Mouse (Mus musculus) mature B cell (primary cell): ENCODE measurements around the gene Ranbp10.

Experiments
- in situ Hi-C: fragments of 300-500 bp; cut with MboI; formaldehyde crosslinking; loops from 2 replicates; pipeline ENCODE4 v1.14.3; 2019

The Ranbp10 gene

GRCm38 (mm10) chr8:105788927-105789326 is 38.2 kb downstream of the Ranbp10 start:
- in situ Hi-C loops, result no loop called here

- in situ Hi-C loops, result no loop called here
These were observed 38.9 kb downstream of the Ranbp10 start for GRCm38 (mm10) chr8:105788241-105788640.

GRCm38 (mm10) chr8:105780298-105780697 is 46.9 kb downstream of the Ranbp10 start:
- in situ Hi-C loops, result no loop called here

DNA sequence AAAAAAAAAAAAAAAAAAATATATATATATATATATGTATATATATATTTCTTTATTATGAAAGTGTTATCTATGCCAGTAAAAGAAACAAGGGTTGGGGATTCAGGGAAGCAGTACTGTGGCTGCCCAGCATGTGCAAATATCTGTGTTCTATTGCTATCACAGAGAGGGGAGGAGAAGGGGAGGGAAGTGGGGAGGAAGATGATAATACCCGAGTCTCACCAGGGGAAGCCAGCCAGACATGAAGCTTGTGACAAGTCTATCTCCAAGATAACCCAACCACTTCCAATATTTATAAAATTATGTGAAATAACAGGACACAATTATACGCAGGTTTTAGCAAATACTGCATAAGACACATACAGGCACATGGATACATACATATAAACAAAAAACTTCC is 49.3 kb downstream of the Ranbp10 start:
- in situ Hi-C loops, result no loop called here

GRCm38 (mm10) chr8:105774498-105774897 is 52.7 kb downstream of the Ranbp10 start:
- in situ Hi-C loops, result no loop called here

GRCm38 (mm10) chr8:105773441-105773861 is 53.7 kb downstream of the Ranbp10 start:
- in situ Hi-C loops, result no loop called here

DNA sequence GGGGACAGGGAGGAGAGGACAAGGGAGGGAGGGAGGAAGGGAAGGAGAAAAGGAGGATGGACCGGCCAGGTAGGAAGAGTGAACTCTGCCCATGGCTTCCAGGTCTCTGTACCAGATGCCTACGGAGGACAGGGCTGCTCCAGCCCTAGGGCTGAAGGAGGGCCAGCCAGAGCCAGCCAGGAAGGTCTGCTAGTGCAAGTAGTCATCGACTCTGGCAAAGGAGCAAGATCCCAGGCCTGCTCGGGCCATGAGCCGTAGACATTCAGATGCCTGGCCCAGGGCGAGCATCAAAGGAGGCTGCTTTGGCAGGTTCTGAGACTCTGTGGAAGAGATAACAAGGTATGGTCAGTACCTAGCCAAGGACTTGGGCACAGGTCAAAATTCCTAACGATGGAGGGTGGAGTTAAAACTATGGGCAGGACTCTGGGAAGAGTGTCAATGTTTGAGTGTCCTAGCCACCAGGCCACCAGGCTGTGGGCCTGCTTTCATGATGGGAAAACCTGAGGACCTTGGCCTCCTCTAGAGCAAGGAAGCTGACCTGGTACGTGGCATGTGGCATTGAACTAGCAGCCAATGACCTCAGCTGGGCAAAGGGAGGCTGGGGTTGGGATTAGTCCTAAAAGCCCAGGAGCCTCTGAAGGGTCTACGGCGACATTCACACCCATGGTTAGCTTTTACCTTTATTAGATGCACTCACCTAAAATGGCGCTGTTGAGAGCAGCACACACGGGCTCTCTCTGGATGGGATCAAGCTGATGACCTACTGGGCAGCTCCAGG is 55.6 kb downstream of the Ranbp10 start:
- in situ Hi-C loops, result no loop called here

DNA sequence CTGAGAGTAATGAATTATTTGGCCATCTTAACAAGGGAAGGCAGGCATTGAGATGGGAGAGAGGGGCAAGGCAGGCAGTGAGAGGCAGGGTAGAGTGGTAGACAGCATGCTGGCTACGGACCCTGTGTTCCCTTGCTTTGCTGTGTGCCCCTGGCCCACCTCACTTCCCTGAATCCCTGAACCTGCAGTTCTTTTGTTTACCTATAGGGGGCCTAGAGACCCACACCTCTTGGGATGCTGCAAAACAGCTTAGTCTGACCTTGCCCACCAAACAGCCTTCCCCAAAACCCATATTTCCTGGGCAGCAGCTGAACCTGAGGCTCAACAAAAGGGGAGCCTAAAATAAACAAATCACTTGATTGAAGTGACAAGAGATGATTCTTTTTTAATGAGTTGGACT is 56.5 kb downstream of the Ranbp10 start:
- in situ Hi-C loops, result no loop called here

DNA sequence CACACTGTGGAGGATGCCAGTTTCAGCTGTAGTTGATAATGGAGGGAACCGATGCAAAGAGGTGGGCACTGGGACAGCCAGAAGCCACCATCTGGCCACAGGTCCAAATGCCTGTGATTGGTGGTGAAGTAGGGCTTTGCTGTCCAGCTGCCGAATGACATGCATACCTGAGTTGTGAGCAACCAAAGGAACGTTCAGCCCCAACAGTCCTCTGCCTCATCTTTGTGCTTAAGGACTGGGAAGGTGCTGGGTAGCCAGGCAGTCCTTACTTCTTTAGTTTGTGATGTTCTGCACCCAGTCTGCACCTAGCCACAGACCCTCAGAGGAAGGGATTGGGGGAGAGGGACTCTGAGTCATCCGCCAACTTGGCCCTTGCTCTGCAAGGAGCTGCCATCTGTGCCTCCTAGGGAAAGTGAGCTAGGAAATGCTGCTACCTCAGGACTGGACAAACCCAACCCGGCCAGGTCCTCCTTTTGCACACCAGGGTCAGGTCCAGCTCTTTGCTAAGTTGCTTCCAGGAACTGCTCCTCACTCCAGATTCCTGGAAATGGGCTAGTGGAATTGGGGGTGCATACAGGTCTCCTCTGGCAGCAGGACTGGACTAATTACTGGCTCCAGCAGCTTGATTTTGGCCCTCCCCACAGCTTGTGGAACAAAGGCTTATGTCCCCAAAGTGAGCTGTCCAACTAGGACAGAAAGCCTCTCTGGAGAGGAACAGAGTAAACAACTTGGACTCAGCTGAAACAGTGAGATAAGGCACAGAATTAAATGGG is 58.5 kb downstream of the Ranbp10 start:
- in situ Hi-C loops, result no loop called here

GRCm38 (mm10) chr8:105758277-105759108 is 68.7 kb downstream of the Ranbp10 start, which contains the start of gene Gfod2:
Gene Gfod2 (minus strand): TSS chr8:105758664.
- in situ Hi-C loops, result no loop called here

- in situ Hi-C loops, result no loop called here
These were observed 69.3 kb downstream of the Ranbp10 start for GRCm38 (mm10) chr8:105757796-105758276.

- in situ Hi-C loops, result no loop called here
These were observed 72.5 kb downstream of the Ranbp10 start for GRCm38 (mm10) chr8:105754688-105755087.

GRCm38 (mm10) chr8:105753916-105754315 is 73.2 kb downstream of the Ranbp10 start:
- in situ Hi-C loops, result no loop called here

DNA sequence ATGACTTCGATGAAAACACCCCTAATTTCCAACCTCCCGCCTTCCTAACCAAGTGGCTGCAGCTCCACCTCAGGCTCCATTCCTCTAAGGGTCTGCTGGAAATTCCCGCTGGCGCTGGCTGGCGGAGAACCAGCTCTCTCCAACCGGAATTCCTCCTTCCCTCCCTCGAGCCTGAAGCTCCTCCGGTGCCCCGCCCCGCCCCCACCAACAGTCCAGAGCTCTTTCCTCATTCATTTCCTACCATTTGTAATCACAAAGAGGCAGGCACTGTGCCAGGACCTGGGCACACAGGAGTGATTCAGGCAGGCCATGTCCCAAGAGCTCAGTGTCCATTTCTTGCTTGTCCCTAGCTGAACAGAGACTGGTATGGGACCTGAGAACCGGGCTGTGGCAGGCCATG is 76.5 kb downstream of the Ranbp10 start:
- in situ Hi-C loops, result no loop called here

GRCm38 (mm10) chr8:105743301-105743700 is 83.8 kb downstream of the Ranbp10 start:
- in situ Hi-C loops, result no loop called here

GRCm38 (mm10) chr8:105739216-105739615 is 87.9 kb downstream of the Ranbp10 start:
- in situ Hi-C loops, result no loop called here

GRCm38 (mm10) chr8:105732186-105732585 is 95.0 kb downstream of the Ranbp10 start:
- in situ Hi-C loops, result no loop called here

- in situ Hi-C loops, result no loop called here
These were observed 99.6 kb downstream of the Ranbp10 start for GRCm38 (mm10) chr8:105727397-105728124.

DNA sequence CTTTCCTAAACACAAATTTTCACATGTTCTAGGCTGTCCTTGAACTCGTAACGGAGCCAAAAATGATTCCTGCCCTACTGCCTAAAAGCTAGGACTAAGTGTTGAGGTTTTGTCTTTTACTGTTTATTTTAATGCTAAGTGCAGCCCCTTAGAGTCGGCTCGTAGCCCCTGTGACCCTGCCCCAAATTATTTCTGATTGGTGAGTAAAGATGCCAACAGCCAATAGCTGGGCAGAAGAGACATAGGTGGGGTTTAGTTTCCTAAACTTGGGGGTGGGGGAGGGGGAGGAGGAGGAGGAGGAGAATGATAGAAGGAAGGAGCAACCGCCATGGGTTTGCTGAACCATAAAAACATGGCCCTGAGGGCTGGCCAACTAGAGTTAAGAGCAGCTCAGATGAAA is 101.4 kb downstream of the Ranbp10 start:
- in situ Hi-C loops, result no loop called here

DNA sequence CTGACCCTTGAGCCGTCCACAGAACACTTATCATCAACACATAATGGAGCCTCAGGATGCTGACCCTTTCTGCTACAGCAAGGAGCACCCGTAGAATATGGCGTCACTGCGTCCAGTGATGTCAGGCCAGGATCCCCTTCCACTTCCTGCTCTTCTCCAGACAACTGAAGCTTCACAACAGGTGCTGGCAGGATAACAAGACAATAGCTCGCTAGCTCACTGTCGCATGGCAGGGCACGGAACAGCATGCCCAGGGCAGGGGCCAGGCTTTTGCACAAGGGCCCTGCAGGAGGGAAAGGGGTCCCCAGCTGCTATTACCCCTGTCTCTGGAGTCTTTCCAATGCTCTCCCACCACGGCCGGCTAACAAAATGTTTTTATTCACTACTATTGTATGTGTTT is 104.3 kb downstream of the Ranbp10 start:
- in situ Hi-C loops, result loop anchor here (25.0 kb wide), 1 partner anchor 214 kb away; the partner anchor contains the start of genes Ctrl, Lcat and Psmb10

- in situ Hi-C loops, result loop anchor here (25.0 kb wide), 1 partner anchor 218 kb away; the partner anchor contains the start of genes Ctrl, Lcat and Psmb10
These were observed 107.5 kb downstream of the Ranbp10 start for GRCm38 (mm10) chr8:105719637-105720036.
